Mouse (Mus musculus) lung, adult 2 months (tissue): ENCODE results near the gene Bzw1.

Source experiments
- CTCF ChIP-seq: fragments of 200-500 bp; IDR thresholded peaks from 2 replicates; pipeline ENCODE4 v1.5.1; 2011; ENCODE audit warnings: mild to moderate bottlenecking, low read length, control low read depth; ENCODE audit not compliant: insufficient read depth
- POLR2A ChIP-seq: fragments of 200-500 bp; IDR thresholded peaks from 2 replicates; pipeline ENCODE4 v1.6.1; 2011; ENCODE audit warnings: low read depth, mild to moderate bottlenecking, control low read depth, low read length, borderline replicate concordance; ENCODE audit errors: extremely low read depth

DNA sequence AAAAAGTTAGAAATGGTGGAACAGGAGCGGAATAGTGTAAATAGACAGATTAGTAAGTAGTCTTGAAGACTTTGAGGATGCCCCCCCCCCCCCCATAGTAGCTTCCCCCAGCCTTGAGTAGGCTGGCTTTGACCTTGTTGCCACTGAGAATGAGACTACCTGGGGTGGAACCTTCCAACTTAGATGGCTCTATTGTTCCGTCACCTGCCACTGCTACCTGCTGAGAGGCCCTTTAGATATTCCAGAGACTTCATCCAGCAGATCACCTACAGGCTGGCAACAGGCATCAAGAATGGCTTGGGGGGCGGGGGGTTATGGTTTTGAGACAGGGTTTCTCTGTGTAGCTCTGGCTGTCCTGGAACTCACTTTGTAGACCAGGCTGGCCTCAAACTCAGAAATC lies 31.9 kb downstream of the Bzw1 start:
- TF ChIP-seq POLR2A = no peak
- TF ChIP-seq CTCF = no peak
